Mouse (Mus musculus): Measurements from ENCODE around the gene Slc25a26.

- no peak for TF ChIP-seq CTCF (IDR thresholded peaks at IDR 0.05; ENCODE audit: low read depth, low read length)
- TF ChIP-seq EP300 (IDR thresholded peaks at IDR 0.05; ENCODE audit: insufficient read depth, low read depth, low read length), result no peak
- no peak for TF ChIP-seq POLR2A (IDR thresholded peaks at IDR 0.05; ENCODE audit: insufficient read depth, low read length)
These were observed 8.7 kb downstream of the Slc25a26 start for GRCm38 (mm10) chr6:94508807-94509206.

Measured in ES-Bruce4 (cell line).